ENCODE assay signal across 10 mouse cellular contexts in genomic region chr7:135602881-135603523, GRCm38 (mm10).
DNase-seq lines count a peak whose midpoint lies in the region; ATAC-seq and TF ChIP-seq lines count a peak whose summit lies in the region.
"Had no signal": no experiment of that assay in that cellular context is flagged by ENCODE, and none has a peak within 500 bp of the region (broad histone marks: within the 10 kb centered on the region; RNA-seq: fewer than 3 reads in every experiment).

No protein-coding gene starts in this region.

- no peak overlapping the region for H3K4me2 ChIP-seq in kidney, embryonic 16.5 days (replicated peaks; ENCODE audit: low read depth, low read length)
- no peak overlapping the region for H3K4me2 ChIP-seq in embryonic facial prominence, embryonic 14.5 days (ENCODE audit: low read depth, low read length)
- H3K4me2 ChIP-seq in heart, postnatal 0 days (ENCODE audit: low read depth, low read length): no peak overlapping the region
- no peak overlapping the region for H3K4me2 ChIP-seq in forebrain, embryonic 15.5 days (replicated peaks)

- H3K9me3 ChIP-seq in kidney, embryonic 16.5 days (ENCODE audit: low read length): no peaks in the 10 kb centered on the region
- no peaks in the 10 kb centered on the region for H3K9me3 ChIP-seq in embryonic facial prominence, embryonic 14.5 days (ENCODE audit: control insufficient read depth, low read length)
- H3K9me3 ChIP-seq in heart, postnatal 0 days (replicated peaks; ENCODE audit: control insufficient read depth, low read length): no peaks in the 10 kb centered on the region
- no peaks in the 10 kb centered on the region for H3K9me3 ChIP-seq in forebrain, embryonic 15.5 days
- H3K9me3 ChIP-seq: megakaryocyte, embryonic 14.5 days had no signal

- peak; percentile 27; the same call in 1 of the 2 replicates for TF ChIP-seq EP300 in heart, postnatal 0 days (IDR thresholded peaks at IDR 0.05; ENCODE audit: low read depth)

- DNase-seq in kidney, adult 2 months: peak; percentile 87
- peak; percentile 54 for DNase-seq in embryonic facial prominence, embryonic 14.5 days (ENCODE audit: low spot score)
- DNase-seq in heart, postnatal 0 days (ENCODE audit: low spot score): peak; percentile 44
- DNase-seq in lung, postnatal 36 days: peak; percentile 63
- DNase-seq in left cerebral cortex, adult 8-10 months (ENCODE audit: low spot score in 2 of 2): no peak

- no peaks in the 10 kb centered on the region for H3K27me3 ChIP-seq in kidney, adult 2 months (replicated peaks; ENCODE audit: control insufficient read depth, insufficient read depth, low read length)
- H3K27me3 ChIP-seq in kidney, embryonic 16.5 days (ENCODE audit: insufficient read depth, low read length): no peaks in the 10 kb centered on the region
- no peaks in the 10 kb centered on the region for H3K27me3 ChIP-seq in embryonic facial prominence, embryonic 14.5 days (replicated peaks; ENCODE audit: control insufficient read depth, insufficient read depth, low read length)
- no peaks in the 10 kb centered on the region for H3K27me3 ChIP-seq in heart, postnatal 0 days (ENCODE audit: control insufficient read depth, insufficient read depth, low read length)
- H3K27me3 ChIP-seq in forebrain, embryonic 15.5 days: no peaks in the 10 kb centered on the region
- H3K27me3 ChIP-seq: megakaryocyte, embryonic 14.5 days had no signal

- peak overlapping the region; percentile 27; the same call in 1 of the 2 replicates for H3K27ac ChIP-seq in kidney, adult 2 months (ENCODE audit: insufficient read depth, low read depth, low read length)
- no peak overlapping the region for H3K27ac ChIP-seq in kidney, embryonic 16.5 days (ENCODE audit: low read length)
- no peak overlapping the region for H3K27ac ChIP-seq in embryonic facial prominence, embryonic 14.5 days (replicated peaks; ENCODE audit: low read depth, low read length)
- peak overlapping the region; percentile 47; the same call in 1 of the 2 replicates for H3K27ac ChIP-seq in heart, postnatal 0 days (ENCODE audit: low read depth)
- H3K27ac ChIP-seq in forebrain, embryonic 15.5 days (replicated peaks): no peak overlapping the region
- H3K27ac ChIP-seq: stomach, postnatal 0 days had no signal

- peaks cover 8% of the 10 kb centered on the region for H3K4me1 ChIP-seq in kidney, adult 2 months (ENCODE audit: control insufficient read depth, insufficient read depth, low read length)
- peaks cover 8% of the 10 kb centered on the region for H3K4me1 ChIP-seq in kidney, embryonic 16.5 days (ENCODE audit: insufficient read depth, low read length)
- peaks cover 7% of the 10 kb centered on the region; the same call in 1 of the 2 replicates for H3K4me1 ChIP-seq in embryonic facial prominence, embryonic 14.5 days (ENCODE audit: control insufficient read depth, insufficient read depth, low read length)
- peaks cover 22% of the 10 kb centered on the region; the same call in 1 of the 2 replicates for H3K4me1 ChIP-seq in heart, postnatal 0 days (ENCODE audit: control insufficient read depth, insufficient read depth)
- no peaks in the 10 kb centered on the region for H3K4me1 ChIP-seq in forebrain, embryonic 15.5 days

- no peaks in the 10 kb centered on the region for H3K36me3 ChIP-seq in kidney, adult 2 months (ENCODE audit: control insufficient read depth, insufficient read depth, low read length)
- no peaks in the 10 kb centered on the region for H3K36me3 ChIP-seq in kidney, embryonic 16.5 days (ENCODE audit: insufficient read depth, low read length)
- H3K36me3 ChIP-seq in embryonic facial prominence, embryonic 14.5 days (ENCODE audit: control insufficient read depth, insufficient read depth, low read length): no peaks in the 10 kb centered on the region
- no peaks in the 10 kb centered on the region for H3K36me3 ChIP-seq in heart, postnatal 0 days (replicated peaks; ENCODE audit: control insufficient read depth, insufficient read depth, low read length)
- no peaks in the 10 kb centered on the region for H3K36me3 ChIP-seq in forebrain, embryonic 15.5 days

- no peak for TF ChIP-seq CTCF in kidney, adult 2 months (conservative IDR thresholded peaks at IDR 0.05; ENCODE audit: insufficient read depth, insufficient read length, low read depth, low read length)
- no peak for TF ChIP-seq CTCF in heart, postnatal 0 days (IDR thresholded peaks at IDR 0.05; ENCODE audit: low read depth)

- WGBS in kidney, adult 2 months: 45% methylated on average over 5 of the region's 5 CpGs
- 48% methylated on average over 5 of the region's 5 CpGs for WGBS in kidney, embryonic 16.5 days
- WGBS in embryonic facial prominence, embryonic 14.5 days: 42% methylated on average over 5 of the region's 5 CpGs
- 34% methylated on average over 5 of the region's 5 CpGs for WGBS in heart, postnatal 0 days
- WGBS in forebrain, embryonic 15.5 days: 56% methylated on average over 5 of the region's 5 CpGs

- no peak for ATAC-seq in kidney, embryonic 16.5 days (ENCODE audit: low FRiP score, low TSS enrichment)
- peak; percentile 50; the same call in 1 of the 2 replicates for ATAC-seq in embryonic facial prominence, embryonic 14.5 days (ENCODE audit: low read depth)
- peak; percentile 50; the same call in 1 of the 2 replicates for ATAC-seq in heart, postnatal 0 days (ENCODE audit: insufficient read depth, low read depth)
- no peak for ATAC-seq in cerebellum, adult (ENCODE audit: insufficient number of reproducible peaks, low FRiP score, low TSS enrichment)
- ATAC-seq in forebrain, embryonic 15.5 days (replicated peaks): no peak

- H3K4me3 ChIP-seq in kidney, adult 2 months (ENCODE audit: insufficient read depth, low read depth, low read length): no peak overlapping the region
- H3K4me3 ChIP-seq in kidney, embryonic 16.5 days (ENCODE audit: low read length): no peak overlapping the region
- no peak overlapping the region for H3K4me3 ChIP-seq in embryonic facial prominence, embryonic 14.5 days (ENCODE audit: low read depth, low read length)
- H3K4me3 ChIP-seq in heart, postnatal 0 days (ENCODE audit: low read depth, low read length): no peak overlapping the region
- H3K4me3 ChIP-seq in forebrain, embryonic 15.5 days: no peak overlapping the region

- H3K9ac ChIP-seq in kidney, embryonic 16.5 days (replicated peaks; ENCODE audit: low read length): no peak overlapping the region
- H3K9ac ChIP-seq in embryonic facial prominence, embryonic 14.5 days (ENCODE audit: low read depth, low read length): no peak overlapping the region
- H3K9ac ChIP-seq in heart, postnatal 0 days (replicated peaks; ENCODE audit: low read depth, low read length): no peak overlapping the region
- no peak overlapping the region for H3K9ac ChIP-seq in forebrain, embryonic 15.5 days (replicated peaks)

- no peak for TF ChIP-seq POLR2A in kidney, adult 2 months (IDR thresholded peaks at IDR 0.05; ENCODE audit: low read depth, low read length)

Comparison
In these comparisons a context has a peak if more than half of its experiments do, and no peak if none do; other contexts are left out.
1. H3K27ac ChIP-seq: peak in kidney, adult 2 months (single experiment) and heart, postnatal 0 days (single experiment); none in kidney, embryonic 16.5 days (single experiment), embryonic facial prominence, embryonic 14.5 days (single experiment) and forebrain, embryonic 15.5 days (single experiment).
2. DNase-seq: peak in kidney, adult 2 months (single experiment), embryonic facial prominence, embryonic 14.5 days (single experiment), heart, postnatal 0 days (single experiment) and lung, postnatal 36 days (single experiment); none in left cerebral cortex, adult 8-10 months (0 of 2).
3. ATAC-seq: peak in embryonic facial prominence, embryonic 14.5 days (single experiment) and heart, postnatal 0 days (single experiment); none in kidney, embryonic 16.5 days (single experiment), cerebellum, adult (single experiment) and forebrain, embryonic 15.5 days (single experiment).